Mouse (Mus musculus): ENCODE data around the gene Hoxa9. TPM values are rescaled to one million over a fixed set of nuclear protein-coding genes. Genes with fewer than 3 reads are reported as not detected.
A peak's percentile ranks its signal among the peaks of the same experiment; 100 is the strongest.

Gene Hoxa9
- total and polyA plus RNA-seq, 2 experiments, result 0.10 TPM; not detected in 1

GRCm38 (mm10) chr6:52211170-52211935, 19.5 kb downstream of the Hoxa9 start:
- no peaks in the 10 kb centered on the region for H3K4me1 ChIP-seq (ENCODE audit: control insufficient read depth, insufficient read depth, low read length)
- TF ChIP-seq POLR2A (IDR thresholded peaks at IDR 0.05; ENCODE audit: extremely low read depth, insufficient read depth, low read length) (no peak), CTCF (IDR thresholded peaks at IDR 0.05; ENCODE audit: low read depth, low read length) (peak; percentile 84)
- no peak overlapping the region for H3K27ac ChIP-seq (replicated peaks; ENCODE audit: insufficient read depth, low read depth, low read length)
- WGBS, result 3% methylated on average over 37 of the region's 37 CpGs
- no peak overlapping the region for H3K9ac ChIP-seq (ENCODE audit: low read depth, low read length)
- no peaks in the 10 kb centered on the region for H3K79me2 ChIP-seq (ENCODE audit: control insufficient read depth, insufficient read depth, low read length)
- no peaks in the 10 kb centered on the region for H3K36me3 ChIP-seq (ENCODE audit: control insufficient read depth, insufficient read depth, low read length)
- DNase-seq (ENCODE audit: extremely low read depth, low read depth, low spot score), result no peak
- no peak overlapping the region for H3K4me3 ChIP-seq (ENCODE audit: insufficient read depth, low read depth, low read length)
- peaks cover 46% of the 10 kb centered on the region for H3K27me3 ChIP-seq (ENCODE audit: control insufficient read depth, insufficient read depth, low read length)

GRCm38 (mm10) chr6:52209685-52210046, 21.2 kb downstream of the Hoxa9 start:
- no peak overlapping the region for H3K4me3 ChIP-seq (ENCODE audit: insufficient read depth, low read depth, low read length)
- H3K27ac ChIP-seq (replicated peaks; ENCODE audit: insufficient read depth, low read depth, low read length), result no peak overlapping the region
- no peak for DNase-seq (ENCODE audit: extremely low read depth, low read depth, low spot score)
- no peak for TF ChIP-seq POLR2A (IDR thresholded peaks at IDR 0.05; ENCODE audit: extremely low read depth, insufficient read depth, low read length)
- TF ChIP-seq CTCF (IDR thresholded peaks at IDR 0.05; ENCODE audit: low read depth, low read length), result no peak
- H3K36me3 ChIP-seq (ENCODE audit: control insufficient read depth, insufficient read depth, low read length), result no peaks in the 10 kb centered on the region
- H3K79me2 ChIP-seq (ENCODE audit: control insufficient read depth, insufficient read depth, low read length), result no peaks in the 10 kb centered on the region
- H3K27me3 ChIP-seq (ENCODE audit: control insufficient read depth, insufficient read depth, low read length), result peaks cover 42% of the 10 kb centered on the region
- 23% methylated on average over 12 of the region's 12 CpGs for WGBS
- H3K9ac ChIP-seq (ENCODE audit: low read depth, low read length), result no peak overlapping the region
- no peaks in the 10 kb centered on the region; the same call in 1 of the 2 replicates for H3K4me1 ChIP-seq (ENCODE audit: control insufficient read depth, insufficient read depth, low read length)

- TF ChIP-seq POLR2A (IDR thresholded peaks at IDR 0.05; ENCODE audit: extremely low read depth, insufficient read depth, low read length) (no peak), CTCF (IDR thresholded peaks at IDR 0.05; ENCODE audit: low read depth, low read length) (no peak)
These were observed 21.8 kb downstream of the Hoxa9 start for GRCm38 (mm10) chr6:52208868-52209684.

GRCm38 (mm10) chr6:52208072-52208867, 22.6 kb downstream of the Hoxa9 start, which contains the start of gene Hoxa6:
Gene Hoxa6, minus strand, starts transcription at chr6:52208722.
- DNase-seq (ENCODE audit: extremely low read depth, low read depth, low spot score), result no peak
- 11% methylated on average over 47 of the region's 47 CpGs for WGBS
- no peak within 1 kb of the TSS for H3K27ac ChIP-seq (replicated peaks; ENCODE audit: insufficient read depth, low read depth, low read length)
- H3K27me3 ChIP-seq (ENCODE audit: control insufficient read depth, insufficient read depth, low read length), result peaks cover 48% of the 10 kb centered on the region
- no peak within 1 kb of the TSS for H3K4me3 ChIP-seq (ENCODE audit: insufficient read depth, low read depth, low read length)
- H3K79me2 ChIP-seq (ENCODE audit: control insufficient read depth, insufficient read depth, low read length), result no peaks in the 10 kb centered on the region
- no peak for TF ChIP-seq POLR2A (IDR thresholded peaks at IDR 0.05; ENCODE audit: extremely low read depth, insufficient read depth, low read length)
- no peak for TF ChIP-seq CTCF (IDR thresholded peaks at IDR 0.05; ENCODE audit: low read depth, low read length)
- H3K36me3 ChIP-seq (ENCODE audit: control insufficient read depth, insufficient read depth, low read length), result no peaks in the 10 kb centered on the region
- H3K9ac ChIP-seq (ENCODE audit: low read depth, low read length), result no peak within 1 kb of the TSS
- no peaks in the 10 kb centered on the region; the same call in 1 of the 2 replicates for H3K4me1 ChIP-seq (ENCODE audit: control insufficient read depth, insufficient read depth, low read length)

More at GRCm38 (mm10) chr6:52208868-52209684, 21.8 kb downstream of the Hoxa9 start:
- no peaks in the 10 kb centered on the region; the same call in 1 of the 2 replicates for H3K4me1 ChIP-seq (ENCODE audit: control insufficient read depth, insufficient read depth, low read length)
- no peak overlapping the region for H3K4me3 ChIP-seq (ENCODE audit: insufficient read depth, low read depth, low read length)
- 17% methylated on average over 18 of the region's 18 CpGs for WGBS
- no peaks in the 10 kb centered on the region for H3K36me3 ChIP-seq (ENCODE audit: control insufficient read depth, insufficient read depth, low read length)
- DNase-seq (ENCODE audit: extremely low read depth, low read depth, low spot score), result no peak
- H3K27ac ChIP-seq (replicated peaks; ENCODE audit: insufficient read depth, low read depth, low read length), result no peak overlapping the region
- H3K9ac ChIP-seq (ENCODE audit: low read depth, low read length), result no peak overlapping the region
- H3K27me3 ChIP-seq (ENCODE audit: control insufficient read depth, insufficient read depth, low read length), result peaks cover 43% of the 10 kb centered on the region
- no peaks in the 10 kb centered on the region for H3K79me2 ChIP-seq (ENCODE audit: control insufficient read depth, insufficient read depth, low read length)

- no peak overlapping the region for H3K9ac ChIP-seq (ENCODE audit: low read depth, low read length)
- H3K27me3 ChIP-seq (ENCODE audit: control insufficient read depth, insufficient read depth, low read length), result peaks cover 48% of the 10 kb centered on the region
- TF ChIP-seq CTCF (IDR thresholded peaks at IDR 0.05; ENCODE audit: low read depth, low read length) (no peak), POLR2A (IDR thresholded peaks at IDR 0.05; ENCODE audit: extremely low read depth, insufficient read depth, low read length) (no peak)
- DNase-seq (ENCODE audit: extremely low read depth, low read depth, low spot score), result no peak
- H3K4me3 ChIP-seq (ENCODE audit: insufficient read depth, low read depth, low read length), result no peak overlapping the region
- no peaks in the 10 kb centered on the region; the same call in 1 of the 2 replicates for H3K4me1 ChIP-seq (ENCODE audit: control insufficient read depth, insufficient read depth, low read length)
- no peak overlapping the region for H3K27ac ChIP-seq (replicated peaks; ENCODE audit: insufficient read depth, low read depth, low read length)
- no peaks in the 10 kb centered on the region for H3K79me2 ChIP-seq (ENCODE audit: control insufficient read depth, insufficient read depth, low read length)
- no peaks in the 10 kb centered on the region for H3K36me3 ChIP-seq (ENCODE audit: control insufficient read depth, insufficient read depth, low read length)
These were observed 23.3 kb downstream of the Hoxa9 start for GRCm38 (mm10) chr6:52207684-52207976.

Measured in liver, adult 2 months (tissue).